Mouse (Mus musculus) kidney, embryonic 14.5 days (tissue): ENCODE measurements at regions not wholly inside any gene's neighbourhood (a gene's known extent, or its start where the extent isn't known, plus 50 kb on each side); places are given as distances from the start of the nearest gene placed in this dataset.

ENCODE experiments used
- ATAC-seq: fragments of 200-750 bp; cut with Nextera tagmentation; 2 replicates; pipeline ENCODE4 v1.8.0; 2017; ENCODE audit warnings: moderate number of reproducible peaks, mild to moderate bottlenecking, moderate TSS enrichment, moderate library complexity; ENCODE audit not compliant: low FRiP score, low TSS enrichment
- H3K27ac ChIP-seq: fragments of 300-500 bp; sonication (generic); 2 replicates; pipeline ENCODE4 v1.5.1; 2014; ENCODE audit warnings: low read depth, mild to moderate bottlenecking, low read length, moderate library complexity, mixed read lengths
- H3K27me3 ChIP-seq: fragments of 300-500 bp; sonication (generic); 2 replicates; pipeline ENCODE4 v1.6.1; 2014; ENCODE audit warnings: mild to moderate bottlenecking, low read length; ENCODE audit not compliant: control insufficient read depth, insufficient read depth
- H3K36me3 ChIP-seq: fragments of 300-500 bp; sonication (generic); 2 replicates; pipeline ENCODE4 v1.6.1; 2014; ENCODE audit warnings: low read length, mixed read lengths; ENCODE audit not compliant: control insufficient read depth, insufficient read depth
- H3K4me1 ChIP-seq: fragments of 300-500 bp; sonication (generic); 2 replicates; pipeline ENCODE4 v1.6.1; 2014; ENCODE audit warnings: low read length, mixed read lengths; ENCODE audit not compliant: control insufficient read depth, insufficient read depth
- H3K4me2 ChIP-seq: fragments of 300-500 bp; sonication (generic); replicated peaks from 2 replicates; pipeline ENCODE4 v1.6.1; 2014; ENCODE audit warnings: low read depth, mild to moderate bottlenecking, low read length
- H3K4me3 ChIP-seq: fragments of 300-500 bp; sonication (generic); 2 replicates; pipeline ENCODE4 v1.5.1; 2014; ENCODE audit warnings: mild to moderate bottlenecking, low read length
- H3K9ac ChIP-seq: fragments of 300-500 bp; sonication (generic); 2 replicates; pipeline ENCODE4 v1.6.1; 2014; ENCODE audit warnings: low read depth, mild to moderate bottlenecking, low read length, moderate library complexity
- H3K9me3 ChIP-seq: fragments of 300-500 bp; sonication (generic); 2 replicates; pipeline ENCODE4 v1.6.1; 2016; ENCODE audit warnings: low read length; ENCODE audit not compliant: control insufficient read depth
- WGBS: fragments of 180-500 bp; shearing (Covaris S2); extraction: QIAGEN DNeasy Blood & Tissue Kit; methylation state at CpG from one replicate; pipeline ENCODE4 v1.1.7; 2014; 5-methylcytosine and 5-hydroxymethylcytosine counted together

DNA sequence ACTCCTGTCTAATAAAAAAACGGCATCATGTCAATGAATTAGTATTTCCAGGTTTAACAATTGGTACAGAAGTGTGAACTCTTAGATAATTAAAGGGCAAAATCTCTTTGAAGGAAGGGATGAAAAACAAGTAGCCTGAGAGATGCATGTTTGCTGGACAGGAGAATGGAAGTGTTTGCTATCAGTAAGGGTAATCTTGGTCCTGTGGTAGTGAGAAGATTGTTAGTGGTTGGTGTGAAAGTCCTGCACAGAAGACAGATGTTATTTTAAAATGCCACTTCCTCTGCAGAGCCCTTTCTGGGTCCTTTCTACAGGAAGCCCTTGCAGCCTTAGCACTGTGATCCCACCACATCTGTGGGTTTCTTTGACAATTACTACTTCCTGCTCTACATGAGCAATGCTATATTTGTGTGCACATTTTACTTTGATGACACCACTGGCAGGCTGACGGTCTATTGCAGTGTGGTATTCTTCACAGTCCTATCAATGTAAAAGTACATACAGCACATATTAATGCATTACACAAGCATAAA, 108.8 kb downstream of the Gm10295 start:
- ATAC-seq = no peak
- no peak overlapping the region for H3K27ac ChIP-seq
- 73% methylated on average over 2 of the region's 2 CpGs for WGBS
- no peak overlapping the region for H3K9ac ChIP-seq
- no peak overlapping the region for H3K4me3 ChIP-seq
- H3K4me1 ChIP-seq = no peaks in the 10 kb centered on the region
- H3K27me3 ChIP-seq = no peaks in the 10 kb centered on the region
- H3K4me2 ChIP-seq = no peak overlapping the region
- H3K9me3 ChIP-seq = no peaks in the 10 kb centered on the region
- H3K36me3 ChIP-seq = no peaks in the 10 kb centered on the region

DNA sequence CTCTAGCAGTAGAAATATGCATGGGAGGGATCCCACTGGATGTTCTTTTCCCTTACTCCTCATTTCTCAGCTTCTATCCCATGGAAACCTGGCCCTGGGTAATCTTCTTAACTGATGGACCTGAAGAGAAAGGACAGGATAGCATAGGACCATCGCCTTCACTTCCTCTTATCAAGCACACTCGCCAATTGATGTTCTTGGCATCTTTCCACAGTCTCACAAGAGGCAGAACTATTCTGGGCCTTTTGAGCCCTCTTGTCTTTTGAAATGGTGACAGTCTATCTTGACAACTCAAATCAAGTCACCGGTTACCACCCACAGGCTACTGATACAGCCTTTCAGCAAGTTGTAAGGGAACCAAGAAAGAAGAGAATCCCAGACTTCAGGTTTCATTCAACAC, 112.1 kb downstream of the Gm10295 start:
- Histone ChIP-seq H3K4me3 (no peak overlapping the region), H3K4me2 (no peak overlapping the region), H3K9me3 (no peaks in the 10 kb centered on the region), H3K36me3 (no peaks in the 10 kb centered on the region), H3K4me1 (peaks cover 5% of the 10 kb centered on the region; the same call in 1 of the 2 replicates), H3K27me3 (no peaks in the 10 kb centered on the region), H3K9ac (no peak overlapping the region), H3K27ac (no peak overlapping the region)
- no peak for ATAC-seq
- 80% methylated on average over 3 of the region's 3 CpGs for WGBS

DNA sequence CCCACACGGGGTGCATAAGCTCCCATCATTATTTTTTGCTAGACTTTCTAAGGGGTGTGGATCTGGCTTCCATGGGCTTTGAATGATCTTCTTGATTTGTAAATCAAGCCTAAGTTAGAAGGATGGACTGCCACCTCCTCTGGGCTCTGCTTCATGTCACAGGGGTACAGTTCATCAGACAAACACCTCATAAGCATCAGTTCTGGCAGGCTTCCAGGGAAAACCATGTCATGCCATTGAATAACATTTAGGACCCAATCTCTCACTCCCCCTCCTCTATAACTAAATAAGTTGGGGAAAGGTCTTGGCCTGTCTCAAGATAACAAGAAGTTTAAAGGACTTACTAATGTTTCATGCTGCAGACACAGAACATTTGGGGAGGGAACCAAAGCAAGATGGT, 115.0 kb downstream of the Gm10295 start:
- Histone ChIP-seq H3K4me1 (peaks cover 6% of the 10 kb centered on the region; the same call in 1 of the 2 replicates), H3K27me3 (no peaks in the 10 kb centered on the region), H3K4me2 (no peak overlapping the region), H3K27ac (peak overlapping the region; percentile 56; the same call in 1 of the 2 replicates), H3K4me3 (no peak overlapping the region), H3K9me3 (no peaks in the 10 kb centered on the region), H3K9ac (no peak overlapping the region), H3K36me3 (no peaks in the 10 kb centered on the region)
- no peak for ATAC-seq
- 64% methylated on average over 1 of the region's 1 CpGs for WGBS

DNA sequence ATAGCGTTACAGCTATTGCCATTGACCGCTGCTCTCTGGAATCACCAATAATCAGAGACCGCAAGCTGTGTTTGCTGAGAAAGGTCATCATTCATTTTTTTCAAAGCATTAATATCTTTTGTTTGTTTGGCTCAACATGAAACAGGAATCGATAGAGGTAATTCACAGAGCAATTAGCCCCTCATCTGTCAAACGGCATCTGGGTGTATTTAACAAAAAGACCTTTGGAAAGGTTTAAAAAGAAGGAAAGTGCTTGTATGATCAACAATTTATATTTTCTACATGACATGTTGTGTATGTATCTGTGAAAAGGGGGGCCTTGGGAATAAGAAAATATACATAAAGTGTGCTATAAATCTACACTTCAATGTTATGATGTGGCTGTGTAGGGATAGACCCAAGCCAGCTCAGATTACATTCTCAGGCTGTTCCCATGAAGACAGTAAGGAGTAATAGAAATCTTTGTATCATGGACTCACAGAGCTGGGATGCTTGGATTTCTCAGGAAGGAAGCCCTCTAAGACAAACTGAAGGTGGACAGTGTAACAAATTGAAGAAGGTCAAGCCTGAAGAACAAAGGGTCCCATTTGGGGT, 117.0 kb downstream of the Gm10295 start:
- Histone ChIP-seq H3K9me3 (no peaks in the 10 kb centered on the region), H3K36me3 (no peaks in the 10 kb centered on the region), H3K9ac (no peak overlapping the region), H3K4me1 (peaks cover 21% of the 10 kb centered on the region), H3K27ac (peak overlapping the region; percentile 86), H3K27me3 (no peaks in the 10 kb centered on the region), H3K4me2 (no peak overlapping the region), H3K4me3 (no peak overlapping the region)
- ATAC-seq = 0 out of 2 replicates have a peak, but pooled peaks have one; percentile 21
- WGBS = 58% methylated on average over 5 of the region's 5 CpGs

DNA sequence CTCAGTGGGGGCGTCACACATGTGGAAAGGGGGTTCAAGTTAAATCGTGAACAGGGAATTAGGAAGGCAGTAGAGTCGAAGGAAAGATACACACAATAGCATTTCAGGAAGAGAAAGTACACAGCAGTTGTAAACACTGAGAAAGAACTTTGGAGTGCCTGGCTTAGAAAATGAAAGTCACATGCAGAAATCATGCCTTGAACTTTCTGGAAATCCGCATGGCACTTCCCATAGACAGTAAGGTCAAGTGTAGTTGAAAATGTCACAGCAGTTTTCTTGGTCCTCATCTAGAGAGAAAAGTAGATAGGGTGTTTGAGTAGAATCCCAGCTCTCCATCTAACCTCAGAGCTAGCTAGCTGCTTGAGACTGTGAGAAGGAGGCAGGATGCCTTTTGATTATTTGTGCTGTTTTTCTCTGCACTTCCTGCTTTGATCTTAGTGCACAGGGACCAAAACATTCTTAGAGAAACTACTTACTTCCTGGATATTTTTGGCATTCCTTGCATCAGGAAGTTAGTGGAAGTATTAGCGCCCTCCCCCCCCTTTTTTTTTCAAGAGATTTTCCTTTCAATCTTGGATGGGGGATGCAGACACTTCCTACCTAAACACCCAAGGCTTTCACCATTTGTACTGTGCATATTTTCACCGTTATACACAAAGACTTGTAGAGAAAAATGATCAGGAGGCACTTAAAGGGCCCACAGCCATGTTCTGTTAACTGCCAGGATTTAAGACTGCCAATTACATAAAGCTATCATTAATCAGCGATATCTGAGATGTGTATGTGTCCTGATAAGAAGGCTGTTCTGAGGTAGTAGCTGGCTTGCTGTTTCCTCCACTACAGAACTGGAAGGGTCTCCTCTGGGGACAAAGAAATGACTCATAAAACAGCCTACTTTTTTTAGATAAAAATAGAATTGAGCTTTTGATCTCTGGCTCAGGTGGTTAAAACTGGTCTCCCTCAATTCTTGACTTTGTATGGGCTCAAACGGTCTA, 118.2 kb downstream of the Gm10295 start:
- no peak for ATAC-seq
- no peak overlapping the region for H3K4me3 ChIP-seq
- 62% methylated on average over 8 of the region's 8 CpGs for WGBS
- H3K9me3 ChIP-seq = no peaks in the 10 kb centered on the region
- H3K27ac ChIP-seq = peak overlapping the region; percentile 86; the same call in 1 of the 2 replicates
- no peaks in the 10 kb centered on the region for H3K36me3 ChIP-seq
- peaks cover 28% of the 10 kb centered on the region for H3K4me1 ChIP-seq
- H3K27me3 ChIP-seq = no peaks in the 10 kb centered on the region
- H3K9ac ChIP-seq = no peak overlapping the region
- H3K4me2 ChIP-seq = no peak overlapping the region

DNA sequence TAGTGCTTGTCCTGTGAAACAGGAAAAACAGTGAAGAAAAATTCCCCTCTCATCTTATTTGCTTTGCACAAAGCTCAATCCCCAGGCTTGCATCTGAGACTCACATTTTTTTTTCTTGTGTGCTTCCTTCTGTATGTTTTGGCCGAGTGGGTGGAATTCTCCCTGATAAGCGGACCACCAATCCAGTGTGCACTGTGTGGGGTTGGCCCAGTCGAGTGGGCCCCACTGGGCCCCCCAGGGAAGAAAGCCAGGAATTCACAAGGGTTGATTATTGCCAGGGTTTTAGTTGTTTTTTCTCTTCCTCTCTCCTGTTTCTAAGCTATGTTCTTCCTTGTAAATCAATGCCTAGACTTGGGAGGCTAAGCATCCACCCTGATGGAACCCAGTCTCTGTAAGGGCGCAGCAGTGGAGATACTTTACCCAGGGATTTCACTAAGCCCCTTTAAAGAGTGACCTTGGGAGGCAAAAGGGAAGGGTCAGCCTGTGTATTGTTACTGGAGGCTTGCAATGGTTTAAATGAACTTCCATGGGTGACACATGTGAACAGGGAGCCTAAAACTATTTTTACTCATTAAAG, 120.3 kb downstream of the Gm10295 start:
- ATAC-seq = peak; percentile 87
- Histone ChIP-seq H3K27me3 (no peaks in the 10 kb centered on the region), H3K36me3 (no peaks in the 10 kb centered on the region), H3K27ac (peak overlapping the region; percentile 82), H3K9me3 (no peaks in the 10 kb centered on the region), H3K4me2 (no peak overlapping the region), H3K4me3 (no peak overlapping the region), H3K4me1 (peaks cover 28% of the 10 kb centered on the region), H3K9ac (no peak overlapping the region)
- 32% methylated on average over 4 of the region's 4 CpGs for WGBS

DNA sequence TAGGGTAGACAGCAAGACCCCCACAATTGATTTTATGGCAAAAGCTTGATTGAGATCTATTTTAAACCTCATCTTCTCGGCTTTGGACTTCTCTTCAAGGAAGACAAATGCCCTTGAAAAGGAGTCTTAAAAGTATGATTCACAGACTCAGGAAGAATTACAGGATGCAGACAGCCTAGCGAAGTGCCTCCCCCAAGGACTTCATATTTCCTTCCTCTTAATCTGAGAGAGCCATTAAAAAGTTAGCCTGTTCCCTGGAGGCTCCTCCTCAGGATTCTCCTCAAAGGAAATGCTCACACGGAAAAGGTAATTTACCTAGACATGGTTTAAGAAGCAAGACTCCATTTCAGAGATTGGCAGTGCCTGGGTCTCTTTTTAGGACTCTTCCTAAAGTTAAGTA, 122.1 kb downstream of the Gm10295 start:
- peak overlapping the region; percentile 82 for H3K27ac ChIP-seq
- no peak overlapping the region for H3K4me3 ChIP-seq
- peaks cover 26% of the 10 kb centered on the region for H3K4me1 ChIP-seq
- no peak for ATAC-seq
- H3K9ac ChIP-seq = no peak overlapping the region
- no peaks in the 10 kb centered on the region for H3K9me3 ChIP-seq
- no peak overlapping the region for H3K4me2 ChIP-seq
- no peaks in the 10 kb centered on the region for H3K36me3 ChIP-seq
- 36% methylated on average over 3 of the region's 3 CpGs for WGBS
- no peaks in the 10 kb centered on the region for H3K27me3 ChIP-seq

DNA sequence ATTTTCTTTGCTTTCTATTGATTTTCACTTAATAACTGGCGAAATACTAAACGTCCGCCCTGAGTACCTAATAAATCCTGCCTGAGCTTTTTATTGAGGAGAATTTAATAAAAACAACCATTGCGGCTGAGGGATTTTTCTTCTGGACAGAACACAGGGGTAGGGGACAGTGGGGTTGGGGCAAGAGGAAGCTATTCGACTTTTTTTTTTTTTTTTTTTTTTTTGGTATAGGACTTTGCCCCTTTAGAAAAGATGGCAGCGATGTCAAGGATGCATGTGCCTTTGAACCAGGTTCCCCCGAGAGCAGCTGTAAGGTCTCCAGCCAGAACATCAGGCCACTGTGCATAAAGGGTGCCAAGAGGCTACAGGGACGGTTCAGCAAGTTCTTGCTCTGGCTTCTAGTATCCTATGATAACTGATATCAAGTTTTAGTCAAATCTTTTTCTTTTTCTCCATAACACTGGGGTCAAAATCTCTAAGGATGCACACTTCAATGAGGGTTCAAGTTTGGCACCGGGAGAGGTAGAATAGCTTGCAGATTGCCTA, 126.9 kb downstream of the Gm10295 start:
- Histone ChIP-seq H3K36me3 (no peaks in the 10 kb centered on the region), H3K4me2 (peak overlapping the region; percentile 22; the same call in 1 of the 2 replicates), H3K4me1 (peaks cover 12% of the 10 kb centered on the region), H3K27me3 (no peaks in the 10 kb centered on the region), H3K4me3 (no peak overlapping the region), H3K27ac (peak overlapping the region; percentile 69; the same call in 1 of the 2 replicates), H3K9me3 (no peaks in the 10 kb centered on the region), H3K9ac (no peak overlapping the region)
- peak; percentile 56 for ATAC-seq
- WGBS = 32% methylated on average over 9 of the region's 9 CpGs
